Mouse (Mus musculus) heart, postnatal 36 days (tissue): ENCODE results near the gene Cdc73. TPM values are rescaled to one million over a fixed set of nuclear protein-coding genes. Genes with fewer than 3 reads are reported as not detected.
"Not testable (repeated sequence)": the region's sequence is repeated elsewhere in the genome, so short reads cannot be mapped to it uniquely, and the experiment has no call there.

Source experiments
- DNase-seq, 2 experiments: peaks; one replicate each; pipeline ENCODE4 v3.0.0; 2021 to 2022
- intact Hi-C: fragments of 180-260 bp; cut with DNase I; formaldehyde crosslinking; loops from one replicate; pipeline ENCODE4 v1.15.1; 2025
- total RNA-seq, 2 experiments: library from RNA; stranded (reverse); gene quantifications; 2 replicates each; pipeline ENCODE4 v1.2.3; 2021

Cdc73 gene
- total RNA-seq, 2 experiments from 2014 or later: 52.5 to 56.5 TPM

GRCm38 (mm10) chr1:143684849-143685248, 17.8 kb downstream of the Cdc73 start:
- intact Hi-C loops: no loop called here
- no peak for DNase-seq

GRCm38 (mm10) chr1:143681108-143681507, 21.6 kb downstream of the Cdc73 start:
- intact Hi-C loops: no loop called here
- peak; percentile 20 to 27 for DNase-seq

GRCm38 (mm10) chr1:143675734-143676361, 26.8 kb downstream of the Cdc73 start:
- intact Hi-C loops: no loop called here

GRCm38 (mm10) chr1:143664786-143665185, 37.9 kb downstream of the Cdc73 start:
- intact Hi-C loops, DNase-seq: not testable (repeated sequence)

More at GRCm38 (mm10) chr1:143675734-143676361, 26.8 kb downstream of the Cdc73 start:
- DNase-seq: no peak

GRCm38 (mm10) chr1:143663197-143663596, 39.5 kb downstream of the Cdc73 start:
- DNase-seq: no peak
- intact Hi-C loops: no loop called here

GRCm38 (mm10) chr1:143653646-143654045, 49.0 kb downstream of the Cdc73 start:
- no peak for DNase-seq
- intact Hi-C loops: no loop called here

- DNase-seq: no peak
- intact Hi-C loops: no loop called here
These were observed 52.4 kb downstream of the Cdc73 start for GRCm38 (mm10) chr1:143650317-143650716.

GRCm38 (mm10) chr1:143646219-143646618, 56.5 kb downstream of the Cdc73 start:
- intact Hi-C loops: loop anchor here (10.0 kb wide), 1 partner anchor 121 kb away; no protein-coding TSS in a partner anchor
- DNase-seq: no peak

- intact Hi-C loops: loop anchor here (10.0 kb wide), 1 partner anchor 121 kb away; no protein-coding TSS in a partner anchor
- no peak for DNase-seq
These were observed 57.3 kb downstream of the Cdc73 start for GRCm38 (mm10) chr1:143645386-143645785.

GRCm38 (mm10) chr1:143644221-143644620, 58.5 kb downstream of the Cdc73 start:
- intact Hi-C loops: loop anchor here (1.0 to 10.0 kb wide), 2 partner anchors 119 to 339 kb away; no protein-coding TSS in a partner anchor
- no peak for DNase-seq

- intact Hi-C loops: loop anchor here (10.0 kb wide), 1 partner anchor 116 kb away; no protein-coding TSS in a partner anchor
- DNase-seq: peak in 1 of 2 experiments; percentile 12
These were observed 61.9 kb downstream of the Cdc73 start, which contains the start of gene B3galt2 for GRCm38 (mm10) chr1:143640650-143641407. B3galt2 (plus strand) TSS chr1:143640664.

GRCm38 (mm10) chr1:143632854-143633587, 69.7 kb downstream of the Cdc73 start:
- intact Hi-C loops: no loop called here
- DNase-seq: no peak

GRCm38 (mm10) chr1:143632361-143632760, 70.3 kb downstream of the Cdc73 start:
- intact Hi-C loops: no loop called here
- DNase-seq: no peak

GRCm38 (mm10) chr1:143631337-143631736, 71.4 kb downstream of the Cdc73 start:
- intact Hi-C loops: no loop called here
- DNase-seq: no peak

- no peak for DNase-seq
- intact Hi-C loops: no loop called here
These were observed 80.1 kb downstream of the Cdc73 start for GRCm38 (mm10) chr1:143622634-143623033.

- intact Hi-C loops: no loop called here
These were observed 80.8 kb downstream of the Cdc73 start for GRCm38 (mm10) chr1:143621930-143622329.

GRCm38 (mm10) chr1:143619760-143620159, 82.9 kb downstream of the Cdc73 start:
- no peak for DNase-seq
- intact Hi-C loops: no loop called here

More at GRCm38 (mm10) chr1:143621930-143622329, 80.8 kb downstream of the Cdc73 start:
- DNase-seq: no peak

- no peak for DNase-seq
- intact Hi-C loops: no loop called here
These were observed 89.8 kb downstream of the Cdc73 start for GRCm38 (mm10) chr1:143612901-143613300.

- no peak for DNase-seq
These were observed 93.8 kb downstream of the Cdc73 start for GRCm38 (mm10) chr1:143608911-143609310.

GRCm38 (mm10) chr1:143596864-143597263, 105.8 kb downstream of the Cdc73 start:
- intact Hi-C loops: no loop called here

More at GRCm38 (mm10) chr1:143608911-143609310, 93.8 kb downstream of the Cdc73 start:
- intact Hi-C loops: no loop called here

More at GRCm38 (mm10) chr1:143596864-143597263, 105.8 kb downstream of the Cdc73 start:
- DNase-seq: no peak
